Mouse (Mus musculus) lung, postnatal 0 days (tissue): ENCODE measurements at regions not wholly inside any gene's neighbourhood (a gene's known extent, or its start where the extent isn't known, plus 50 kb on each side); places are given as distances from the start of the nearest gene placed in this dataset.

Source experiments
- ATAC-seq: fragments of 200-750 bp; cut with Nextera tagmentation; 2 replicates; pipeline ENCODE4 v1.8.0; 2017; ENCODE audit warnings: moderate library complexity
- DNase-seq: peaks from one replicate; pipeline ENCODE4 v3.0.0-alpha.2; 2016; ENCODE audit warnings: low spot score
- H3K27ac ChIP-seq: fragments of 300-500 bp; sonication (generic); 2 replicates; pipeline ENCODE4 v1.5.1; 2014; ENCODE audit warnings: antibody characterized with exemption, mild to moderate bottlenecking, low read length, mixed read lengths
- H3K27me3 ChIP-seq: fragments of 300-500 bp; sonication (generic); replicated peaks from 2 replicates; pipeline ENCODE4 v1.6.1; 2014; ENCODE audit warnings: low read length, mixed read lengths; ENCODE audit not compliant: insufficient read depth
- H3K36me3 ChIP-seq: fragments of 300-500 bp; sonication (generic); 2 replicates; pipeline ENCODE4 v1.6.1; 2014; ENCODE audit warnings: low read length, mixed read lengths; ENCODE audit not compliant: insufficient read depth
- H3K4me1 ChIP-seq: fragments of 300-500 bp; sonication (generic); 2 replicates; pipeline ENCODE4 v1.6.1; 2014; ENCODE audit warnings: antibody characterized with exemption, low read depth, low read length, mixed read lengths; ENCODE audit not compliant: insufficient read depth
- H3K4me2 ChIP-seq: fragments of 300-500 bp; sonication (generic); replicated peaks from 2 replicates; pipeline ENCODE4 v1.6.1; 2014; ENCODE audit warnings: low read depth, mild to moderate bottlenecking, low read length, moderate library complexity, mixed read lengths
- H3K4me3 ChIP-seq: fragments of 300-500 bp; sonication (generic); 2 replicates; pipeline ENCODE4 v1.5.1; 2014; ENCODE audit warnings: low read depth, low read length
- H3K9ac ChIP-seq: fragments of 300-500 bp; sonication (generic); replicated peaks from 2 replicates; pipeline ENCODE4 v1.6.1; 2014; ENCODE audit warnings: low read depth, mild to moderate bottlenecking
- H3K9me3 ChIP-seq: fragments of 300-500 bp; sonication (generic); 2 replicates; pipeline ENCODE4 v1.6.1; 2016; ENCODE audit warnings: low read length, mixed read lengths
- CTCF ChIP-seq: IDR thresholded peaks from 2 replicates; pipeline ENCODE4 v1.5.1; 2016; ENCODE audit warnings: antibody characterized with exemption, mild to moderate bottlenecking
- EP300 ChIP-seq: IDR thresholded peaks from 2 replicates; pipeline ENCODE4 v1.6.1; 2016; ENCODE audit warnings: antibody characterized with exemption, mild to moderate bottlenecking, control low read depth
- WGBS: fragments of 180-500 bp; shearing (Covaris S2); extraction: QIAGEN DNeasy Blood & Tissue Kit; methylation state at CpG from one replicate; pipeline ENCODE4 v1.1.7; 2014; 5-methylcytosine and 5-hydroxymethylcytosine counted together

GRCm38 (mm10) chr3:150109561-150109960 lies 1119.2 kb upstream of the Adgrl2 start:
- H3K4me2 ChIP-seq = no peak overlapping the region
- WGBS = 75% methylated on average over 5 of the region's 5 CpGs

GRCm38 (mm10) chr3:150112231-150112630 lies 1121.9 kb upstream of the Adgrl2 start:
- DNase-seq (no peak), ATAC-seq (no peak)
- no peak overlapping the region for H3K9ac ChIP-seq
- no peaks in the 10 kb centered on the region for H3K36me3 ChIP-seq
- H3K4me2 ChIP-seq = no peak overlapping the region
- H3K4me3 ChIP-seq = no peak overlapping the region
- 94% methylated on average over 6 of the region's 6 CpGs for WGBS
- no peaks in the 10 kb centered on the region for H3K9me3 ChIP-seq
- H3K4me1 ChIP-seq = no peaks in the 10 kb centered on the region
- H3K27me3 ChIP-seq = no peaks in the 10 kb centered on the region
- TF ChIP-seq EP300 (no peak), CTCF (no peak)
- no peak overlapping the region for H3K27ac ChIP-seq

More at GRCm38 (mm10) chr3:150109561-150109960, 1119.2 kb upstream of the Adgrl2 start:
- ATAC-seq (no peak), DNase-seq (no peak)
- Histone ChIP-seq H3K27me3 (no peaks in the 10 kb centered on the region), H3K9me3 (no peaks in the 10 kb centered on the region), H3K27ac (no peak overlapping the region), H3K9ac (no peak overlapping the region), H3K36me3 (no peaks in the 10 kb centered on the region), H3K4me3 (no peak overlapping the region), H3K4me1 (no peaks in the 10 kb centered on the region)
- TF ChIP-seq EP300 = no peak
- no peak for TF ChIP-seq CTCF

- TF ChIP-seq EP300 (no peak), CTCF (no peak)
- Histone ChIP-seq H3K27me3 (no peaks in the 10 kb centered on the region), H3K36me3 (no peaks in the 10 kb centered on the region), H3K27ac (no peak overlapping the region), H3K4me1 (no peaks in the 10 kb centered on the region), H3K9ac (no peak overlapping the region), H3K4me3 (no peak overlapping the region), H3K9me3 (no peaks in the 10 kb centered on the region), H3K4me2 (no peak overlapping the region)
- DNase-seq (peak; percentile 5), ATAC-seq (no peak)
- WGBS = 50% methylated on average over 3 of the region's 3 CpGs
Observed at GRCm38 (mm10) chr3:150119866-150120265, 1129.5 kb upstream of the Adgrl2 start.

- Histone ChIP-seq H3K9ac (no peak overlapping the region), H3K4me3 (no peak overlapping the region), H3K9me3 (no peaks in the 10 kb centered on the region), H3K27me3 (no peaks in the 10 kb centered on the region), H3K36me3 (no peaks in the 10 kb centered on the region), H3K4me1 (no peaks in the 10 kb centered on the region), H3K27ac (no peak overlapping the region), H3K4me2 (no peak overlapping the region)
- WGBS = 68% methylated on average over 1 of the region's 1 CpGs
- DNase-seq = no peak
- ATAC-seq = no peak
- TF ChIP-seq EP300 (no peak), CTCF (no peak)
Observed at GRCm38 (mm10) chr3:150146635-150147034, 1156.3 kb upstream of the Adgrl2 start.

GRCm38 (mm10) chr3:150151152-150151822 lies 1160.9 kb upstream of the Adgrl2 start:
- Histone ChIP-seq H3K27ac (no peak overlapping the region), H3K9me3 (no peaks in the 10 kb centered on the region), H3K4me1 (no peaks in the 10 kb centered on the region), H3K36me3 (no peaks in the 10 kb centered on the region), H3K9ac (no peak overlapping the region), H3K4me2 (no peak overlapping the region), H3K27me3 (no peaks in the 10 kb centered on the region), H3K4me3 (no peak overlapping the region)
- WGBS = 42% methylated on average over 7 of the region's 7 CpGs
- DNase-seq (peak; percentile 56), ATAC-seq (peak; percentile 49; the same call in 1 of the 2 replicates)
- no peak for TF ChIP-seq CTCF
- peak; percentile 40; the same call in 1 of the 2 replicates for TF ChIP-seq EP300

- TF ChIP-seq EP300 = no peak
- no peak for TF ChIP-seq CTCF
- DNase-seq (no peak), ATAC-seq (no peak)
- Histone ChIP-seq H3K36me3 (no peaks in the 10 kb centered on the region), H3K4me2 (no peak overlapping the region), H3K27me3 (no peaks in the 10 kb centered on the region), H3K9me3 (no peaks in the 10 kb centered on the region), H3K4me1 (no peaks in the 10 kb centered on the region), H3K9ac (no peak overlapping the region), H3K4me3 (no peak overlapping the region), H3K27ac (no peak overlapping the region)
- 52% methylated on average over 8 of the region's 8 CpGs for WGBS
Observed at GRCm38 (mm10) chr3:150151823-150152158, 1161.4 kb upstream of the Adgrl2 start.

GRCm38 (mm10) chr3:150152893-150153292 lies 1162.5 kb upstream of the Adgrl2 start:
- 60% methylated on average over 3 of the region's 3 CpGs for WGBS
- H3K4me2 ChIP-seq = no peak overlapping the region
- no peaks in the 10 kb centered on the region for H3K4me1 ChIP-seq

More at GRCm38 (mm10) chr3:150152893-150153292, 1162.5 kb upstream of the Adgrl2 start:
- no peak overlapping the region for H3K27ac ChIP-seq
- TF ChIP-seq CTCF (no peak), EP300 (no peak)
- no peaks in the 10 kb centered on the region for H3K27me3 ChIP-seq
- DNase-seq = no peak
- H3K9ac ChIP-seq = no peak overlapping the region
- no peak for ATAC-seq
- no peaks in the 10 kb centered on the region for H3K36me3 ChIP-seq
- no peak overlapping the region for H3K4me3 ChIP-seq
- no peaks in the 10 kb centered on the region for H3K9me3 ChIP-seq
